Mouse (Mus musculus): ENCODE measurements around the gene Slc17a8. TPM values are rescaled to one million over a fixed set of nuclear protein-coding genes. Genes with fewer than 3 reads are reported as not detected.

The Slc17a8 gene
- total RNA-seq (2023; ENCODE audit: inconsistent age), result 0.27 TPM in 1 of 4 replicates, not detected in the others

DNA sequence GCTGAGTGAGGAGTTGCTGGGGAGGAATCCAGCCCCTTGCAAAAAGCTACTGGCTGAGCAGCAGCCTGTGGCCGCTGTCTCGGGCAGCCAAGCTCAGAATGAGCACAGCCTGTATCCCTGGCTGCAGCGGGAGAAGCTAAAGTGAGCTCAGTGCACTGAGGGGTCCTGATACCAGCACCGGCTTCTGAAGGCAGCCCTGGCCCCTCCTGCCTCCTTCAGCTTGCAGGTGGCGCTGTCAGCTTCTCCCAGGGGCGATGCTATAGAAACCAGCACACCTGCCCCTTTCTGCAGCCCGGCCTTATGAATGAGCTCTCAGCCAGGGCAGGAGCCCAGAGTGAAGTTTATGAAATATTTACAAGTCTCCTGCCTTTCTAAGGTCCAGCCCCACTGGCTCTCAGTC is at the start of gene Slc17a8:
Gene Slc17a8, minus strand, starts transcription at position 125 of the 400 bp plus-strand sequence.

GRCm38 (mm10) chr10:89532929-89533727 is 87.9 kb downstream of the Slc17a8 start, which contains the start of gene Nr1h4:
Gene Nr1h4 (minus strand): TSS chr10:89533585.

Other genes with a start within 250 kb of the Slc17a8 start
- gene Gas2l3, start 177.3 kb downstream of the Slc17a8 start, total RNA-seq (2023; ENCODE audit: inconsistent age), result 0.36 to 4.4 TPM (median 0.96 TPM) in 4 replicates
- gene Nr1h4, start 87.7 kb downstream of the Slc17a8 start, total RNA-seq (2023; ENCODE audit: inconsistent age), result not detected in 4 replicates
- gene Scyl2, start 65.0 kb upstream of the Slc17a8 start, total RNA-seq (2023; ENCODE audit: inconsistent age), result 34.6 to 40.9 TPM (median 37.8 TPM) in 4 replicates
- gene Actr6, start 111.0 kb upstream of the Slc17a8 start, total RNA-seq (2023; ENCODE audit: inconsistent age), result 12.2 to 23.2 TPM (median 15.9 TPM) in 4 replicates
- gene Uhrf1bp1l, start 123.7 kb upstream of the Slc17a8 start, total RNA-seq (2023; ENCODE audit: inconsistent age), result 55.4 to 63.7 TPM (median 59.7 TPM) in 4 replicates